Mouse (Mus musculus): ENCODE measurements around the gene Rpl37a.

DNA sequence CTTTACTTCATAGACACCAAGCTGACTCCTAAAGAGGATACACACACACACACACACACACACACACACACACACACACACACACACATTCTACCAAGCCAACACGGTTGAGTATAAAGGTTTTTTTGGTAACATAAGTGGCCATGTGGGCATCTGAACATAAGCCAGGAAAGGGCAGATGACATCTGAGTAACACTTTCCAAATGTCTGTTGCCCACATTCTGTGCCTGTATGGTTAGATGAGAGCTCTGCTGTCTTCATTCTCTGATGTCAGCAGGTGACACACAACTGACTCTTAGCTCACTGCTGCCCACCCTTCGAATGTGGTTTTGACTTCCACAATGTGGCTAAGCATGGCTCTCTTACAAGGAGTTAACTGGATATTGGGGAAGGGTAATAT, 13.3 kb downstream of the Rpl37a start:
- TF ChIP-seq EP300 (IDR thresholded peaks at IDR 0.05; ENCODE audit: insufficient read depth, low read depth, low read length) (no peak), CTCF (IDR thresholded peaks at IDR 0.05; ENCODE audit: low read depth, low read length) (no peak)

Measured in ES-Bruce4 (cell line).